Mouse (Mus musculus): Measurements from ENCODE around the gene Kncn. TPM values are rescaled to one million over a fixed set of nuclear protein-coding genes. Genes with fewer than 3 reads are reported as not detected.

The Kncn gene
- total and polyA plus RNA-seq, 2 experiments from 2014 or later, result 0.11 to 0.25 TPM

- ATAC-seq (ENCODE audit: low FRiP score), result no peak
- Histone ChIP-seq H3K27me3 (ENCODE audit: insufficient read depth, low read length) (no peaks in the 10 kb centered on the region), H3K36me3 (ENCODE audit: insufficient read depth, low read length) (peaks cover 5% of the 10 kb centered on the region; the same call in 1 of the 2 replicates), H3K27ac (ENCODE audit: low read depth, low read length) (no peak overlapping the region), H3K4me2 (ENCODE audit: low read depth, low read length, poor library complexity, severe bottlenecking) (no peak overlapping the region), H3K9ac (replicated peaks; ENCODE audit: low read length, poor library complexity, severe bottlenecking) (no peak overlapping the region), H3K4me1 (ENCODE audit: insufficient read depth, low read length) (no peaks in the 10 kb centered on the region), H3K4me3 (ENCODE audit: low read depth, low read length) (no peak overlapping the region), H3K9me3 (ENCODE audit: low read length) (no peaks in the 10 kb centered on the region)
- DNase-seq (ENCODE audit: low spot score), result no peak
- WGBS, result 60% methylated on average over 2 of the region's 2 CpGs
- TF ChIP-seq CTCF (IDR thresholded peaks at IDR 0.05), result no peak
Observed at GRCm38 (mm10) chr4:115846656-115847055, 37.5 kb upstream of the Kncn start.

- no peak for DNase-seq (ENCODE audit: low spot score)
- ATAC-seq (ENCODE audit: low FRiP score), result no peak
- H3K9me3 ChIP-seq (ENCODE audit: low read length), result no peaks in the 10 kb centered on the region
- H3K4me2 ChIP-seq (ENCODE audit: low read depth, low read length, poor library complexity, severe bottlenecking), result no peak overlapping the region
- peaks cover 5% of the 10 kb centered on the region; the same call in 1 of the 2 replicates for H3K36me3 ChIP-seq (ENCODE audit: insufficient read depth, low read length)
- H3K27ac ChIP-seq (ENCODE audit: low read depth, low read length), result no peak overlapping the region
- no peak overlapping the region for H3K4me3 ChIP-seq (ENCODE audit: low read depth, low read length)
- no peak overlapping the region for H3K9ac ChIP-seq (replicated peaks; ENCODE audit: low read length, poor library complexity, severe bottlenecking)
- WGBS, result 43% methylated on average over 5 of the region's 5 CpGs
- no peaks in the 10 kb centered on the region for H3K27me3 ChIP-seq (ENCODE audit: insufficient read depth, low read length)
- H3K4me1 ChIP-seq (ENCODE audit: insufficient read depth, low read length), result no peaks in the 10 kb centered on the region
- TF ChIP-seq CTCF (IDR thresholded peaks at IDR 0.05), result no peak; the same call in 1 of the 2 replicates
Observed at GRCm38 (mm10) chr4:115847377-115847776, 36.8 kb upstream of the Kncn start.

GRCm38 (mm10) chr4:115848083-115848482 lies 36.1 kb upstream of the Kncn start:
- no peak overlapping the region for H3K4me3 ChIP-seq (ENCODE audit: low read depth, low read length)
- TF ChIP-seq CTCF (IDR thresholded peaks at IDR 0.05), result no peak
- 100% methylated on average over 1 of the region's 1 CpGs for WGBS

DNA sequence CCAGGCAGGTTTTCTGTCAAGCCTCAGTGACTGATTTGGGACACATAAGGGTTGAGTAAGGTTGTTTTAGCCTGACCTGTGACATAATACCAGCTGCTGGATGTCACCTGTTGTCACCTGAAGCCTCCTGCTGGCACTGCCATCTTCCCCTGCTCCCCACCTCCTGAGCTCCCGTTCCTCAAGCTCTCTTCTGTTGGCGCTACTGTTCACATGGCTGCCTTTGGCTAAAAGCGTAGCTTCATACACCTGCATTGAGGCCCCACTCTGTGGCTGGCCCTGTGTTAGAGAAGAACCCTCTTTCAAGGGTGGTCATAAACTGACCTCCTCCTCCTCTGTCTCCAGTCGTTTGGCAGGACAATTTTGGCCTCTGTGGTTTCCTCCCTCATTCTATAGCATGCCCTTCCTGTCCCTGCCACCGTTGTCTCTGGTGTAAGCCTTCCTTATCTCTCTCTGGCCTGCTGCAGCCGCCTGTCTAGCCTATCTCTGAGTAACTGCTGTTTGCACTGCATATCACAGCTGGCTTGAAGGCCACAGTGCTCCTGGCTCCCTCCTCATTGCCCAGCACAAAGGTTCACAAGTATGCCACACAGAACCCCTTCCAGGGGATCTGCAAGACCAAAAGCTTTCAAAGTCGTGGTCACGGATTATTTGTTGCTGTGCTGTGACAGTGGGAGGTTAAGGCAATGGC lies 35.1 kb upstream of the Kncn start:
- Histone ChIP-seq H3K9ac (replicated peaks; ENCODE audit: low read length, poor library complexity, severe bottlenecking) (no peak overlapping the region), H3K27me3 (ENCODE audit: insufficient read depth, low read length) (no peaks in the 10 kb centered on the region), H3K27ac (ENCODE audit: low read depth, low read length) (no peak overlapping the region), H3K4me3 (ENCODE audit: low read depth, low read length) (no peak overlapping the region), H3K4me2 (ENCODE audit: low read depth, low read length, poor library complexity, severe bottlenecking) (no peak overlapping the region), H3K9me3 (ENCODE audit: low read length) (no peaks in the 10 kb centered on the region), H3K36me3 (ENCODE audit: insufficient read depth, low read length) (peaks cover 5% of the 10 kb centered on the region; the same call in 1 of the 2 replicates), H3K4me1 (ENCODE audit: insufficient read depth, low read length) (no peaks in the 10 kb centered on the region)
- WGBS, result 68% methylated on average over 8 of the region's 8 CpGs
- ATAC-seq (ENCODE audit: low FRiP score) (no peak), DNase-seq (ENCODE audit: low spot score) (no peak)
- TF ChIP-seq CTCF (IDR thresholded peaks at IDR 0.05), result no peak

More at GRCm38 (mm10) chr4:115848083-115848482, 36.1 kb upstream of the Kncn start:
- Histone ChIP-seq H3K36me3 (ENCODE audit: insufficient read depth, low read length) (peaks cover 5% of the 10 kb centered on the region; the same call in 1 of the 2 replicates), H3K27ac (ENCODE audit: low read depth, low read length) (no peak overlapping the region), H3K4me1 (ENCODE audit: insufficient read depth, low read length) (no peaks in the 10 kb centered on the region), H3K9ac (replicated peaks; ENCODE audit: low read length, poor library complexity, severe bottlenecking) (no peak overlapping the region), H3K9me3 (ENCODE audit: low read length) (no peaks in the 10 kb centered on the region), H3K27me3 (ENCODE audit: insufficient read depth, low read length) (no peaks in the 10 kb centered on the region), H3K4me2 (ENCODE audit: low read depth, low read length, poor library complexity, severe bottlenecking) (no peak overlapping the region)
- DNase-seq (ENCODE audit: low spot score) (no peak), ATAC-seq (ENCODE audit: low FRiP score) (no peak)

DNA sequence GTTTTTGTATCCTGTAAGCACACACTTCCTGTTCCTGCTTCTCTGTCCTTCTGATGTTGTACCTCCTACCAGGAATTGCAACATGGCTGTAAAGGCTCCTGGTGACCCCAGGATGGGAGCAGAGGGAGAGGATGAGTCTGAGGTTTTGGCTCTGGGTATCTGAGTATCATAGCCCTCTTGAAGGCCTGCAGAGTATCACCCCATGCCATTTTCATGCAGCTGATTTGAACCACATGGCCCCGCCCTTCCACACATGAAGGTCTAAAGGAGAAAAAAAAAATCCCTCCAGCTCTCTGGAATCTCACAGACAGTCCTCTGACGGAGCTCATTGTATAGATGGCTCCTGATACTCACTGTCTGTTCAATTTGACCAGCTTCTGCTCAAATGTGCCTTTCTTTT lies 34.1 kb upstream of the Kncn start:
- H3K36me3 ChIP-seq (ENCODE audit: insufficient read depth, low read length), result peaks cover 5% of the 10 kb centered on the region; the same call in 1 of the 2 replicates
- ATAC-seq (ENCODE audit: low FRiP score), result no peak
- H3K4me3 ChIP-seq (ENCODE audit: low read depth, low read length), result no peak overlapping the region
- no peaks in the 10 kb centered on the region for H3K9me3 ChIP-seq (ENCODE audit: low read length)
- H3K9ac ChIP-seq (replicated peaks; ENCODE audit: low read length, poor library complexity, severe bottlenecking), result no peak overlapping the region
- no peak for TF ChIP-seq CTCF (IDR thresholded peaks at IDR 0.05)
- no peaks in the 10 kb centered on the region for H3K4me1 ChIP-seq (ENCODE audit: insufficient read depth, low read length)
- no peak overlapping the region for H3K4me2 ChIP-seq (ENCODE audit: low read depth, low read length, poor library complexity, severe bottlenecking)
- no peak overlapping the region for H3K27ac ChIP-seq (ENCODE audit: low read depth, low read length)
- H3K27me3 ChIP-seq (ENCODE audit: insufficient read depth, low read length), result no peaks in the 10 kb centered on the region
- no peak for DNase-seq (ENCODE audit: low spot score)
- 77% methylated on average over 2 of the region's 2 CpGs for WGBS

DNA sequence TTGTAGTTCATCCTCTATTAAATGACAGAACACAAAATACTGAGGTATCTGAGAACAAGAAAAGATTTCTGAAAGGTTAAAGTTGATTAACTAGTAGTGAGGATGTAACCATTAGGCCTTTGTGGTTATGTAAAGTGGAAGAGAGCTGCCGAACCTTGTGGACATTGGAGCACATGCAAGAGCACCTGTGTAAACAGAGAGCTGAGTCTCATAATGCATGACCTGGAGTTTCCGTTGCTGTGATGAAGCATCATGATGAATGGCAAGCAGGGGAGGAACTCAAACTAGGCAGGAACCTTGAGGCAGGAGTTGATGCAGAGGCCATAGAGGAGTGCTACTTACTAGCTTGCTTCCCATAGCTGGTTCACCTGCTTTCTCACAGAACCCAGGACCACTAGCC lies 33.6 kb upstream of the Kncn start:
- TF ChIP-seq CTCF (IDR thresholded peaks at IDR 0.05), result no peak
- 73% methylated on average over 2 of the region's 2 CpGs for WGBS
- H3K36me3 ChIP-seq (ENCODE audit: insufficient read depth, low read length), result peaks cover 5% of the 10 kb centered on the region; the same call in 1 of the 2 replicates
- H3K4me2 ChIP-seq (ENCODE audit: low read depth, low read length, poor library complexity, severe bottlenecking), result no peak overlapping the region
- no peak overlapping the region for H3K4me3 ChIP-seq (ENCODE audit: low read depth, low read length)
- DNase-seq (ENCODE audit: low spot score) (no peak), ATAC-seq (ENCODE audit: low FRiP score) (no peak)
- no peaks in the 10 kb centered on the region for H3K9me3 ChIP-seq (ENCODE audit: low read length)
- no peaks in the 10 kb centered on the region for H3K27me3 ChIP-seq (ENCODE audit: insufficient read depth, low read length)
- H3K27ac ChIP-seq (ENCODE audit: low read depth, low read length), result no peak overlapping the region
- H3K4me1 ChIP-seq (ENCODE audit: insufficient read depth, low read length), result peaks cover 1% of the 10 kb centered on the region; the same call in 1 of the 2 replicates
- no peak overlapping the region for H3K9ac ChIP-seq (replicated peaks; ENCODE audit: low read length, poor library complexity, severe bottlenecking)

All from midbrain, postnatal 0 days (tissue).